Mouse (Mus musculus) kidney, postnatal 10 days (tissue): Measurements from ENCODE around the gene Olfr138.

Experiments
- DNase-seq: peaks from one replicate; pipeline ENCODE4 v3.0.0; 2021; ENCODE audit warnings: mixed read lengths

The Olfr138 gene

DNA sequence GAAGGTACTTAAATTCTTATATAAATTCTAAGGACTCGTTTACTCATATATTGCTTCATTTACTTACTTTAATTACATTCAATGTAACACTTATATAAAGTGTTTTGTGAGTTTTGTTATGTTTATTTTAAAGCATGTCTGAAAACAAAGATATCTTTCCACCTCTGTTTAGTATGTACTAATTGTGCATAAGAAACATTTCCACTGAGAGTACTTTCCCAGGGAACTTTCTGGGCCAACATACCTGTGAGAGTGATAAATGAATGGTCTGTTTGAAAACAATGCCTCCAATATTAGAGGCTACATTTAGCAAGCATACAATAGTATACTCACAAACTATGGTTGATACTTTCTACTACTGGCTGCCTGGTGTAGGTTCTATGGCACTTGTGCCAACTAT is at the start of gene Olfr138:
Gene Olfr138, plus strand, starts transcription at position 301 of the 400 bp plus-strand sequence.
- DNase-seq, result no peak

DNA sequence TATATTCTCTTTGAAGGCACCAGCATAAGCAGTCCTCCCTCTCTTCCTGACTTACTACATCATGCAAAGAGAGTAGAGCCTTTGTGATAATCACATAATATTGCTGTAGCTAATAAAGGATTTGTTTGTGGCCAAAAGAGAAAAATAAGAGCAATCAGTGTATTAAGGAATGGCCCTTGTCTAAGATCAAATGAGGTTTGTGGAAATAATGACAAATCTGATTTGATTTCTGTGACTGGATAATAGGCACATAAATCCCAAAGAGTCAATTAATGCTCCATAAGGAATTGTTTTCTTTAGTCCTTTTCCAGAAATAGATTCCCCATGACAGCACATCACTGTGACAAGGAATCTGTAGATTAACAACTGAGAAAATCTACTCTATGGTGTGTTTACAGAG is 46.6 kb downstream of the Olfr138 start, which contains the start of gene Olfr137:
Gene Olfr137, minus strand, starts transcription at position 101 of the 400 bp plus-strand sequence.
- DNase-seq, result no peak
